Mouse (Mus musculus): ENCODE measurements around the gene Erh.

The Erh gene

GRCm38 (mm10) chr12:80643693-80644505 lies at the start of gene Erh, which contains the start of gene Slc39a9:
Erh (minus strand) TSS chr12:80644341.
Slc39a9 (plus strand) TSS chr12:80643883.
- DNase-seq = peak; percentile 95

- no peak for DNase-seq
These were observed 49.6 kb upstream of the Erh start for GRCm38 (mm10) chr12:80693700-80694099.

GRCm38 (mm10) chr12:80692269-80692972 lies 48.3 kb upstream of the Erh start, which contains the start of gene Plekhd1:
Plekhd1 (plus strand) TSS chr12:80692591.
- peak; percentile 85 for DNase-seq

- DNase-seq = peak; percentile 35
These were observed 47.5 kb upstream of the Erh start for GRCm38 (mm10) chr12:80691671-80692091.

- DNase-seq = no peak
These were observed 45.6 kb upstream of the Erh start for GRCm38 (mm10) chr12:80689696-80690095.

GRCm38 (mm10) chr12:80687788-80688211 lies 43.7 kb upstream of the Erh start:
- DNase-seq = peak; percentile 31

- no peak for DNase-seq
These were observed 40.2 kb upstream of the Erh start for GRCm38 (mm10) chr12:80684316-80684715.

- DNase-seq = no peak
These were observed 39.4 kb upstream of the Erh start for GRCm38 (mm10) chr12:80683554-80683953.

GRCm38 (mm10) chr12:80681340-80681739 lies 37.2 kb upstream of the Erh start:
- peak; percentile 15 for DNase-seq

- peak; percentile 39 for DNase-seq
These were observed 29.0 kb upstream of the Erh start for GRCm38 (mm10) chr12:80673170-80673569.

- DNase-seq = no peak
These were observed 24.2 kb upstream of the Erh start for GRCm38 (mm10) chr12:80668391-80668790.

- DNase-seq = no peak
These were observed 19.8 kb upstream of the Erh start for GRCm38 (mm10) chr12:80663935-80664334.

- DNase-seq = no peak
These were observed 18.2 kb upstream of the Erh start for GRCm38 (mm10) chr12:80662322-80662721.

- no peak for DNase-seq
These were observed 14.5 kb upstream of the Erh start for GRCm38 (mm10) chr12:80658661-80659060.

GRCm38 (mm10) chr12:80654659-80655025 lies 10.5 kb upstream of the Erh start:
- DNase-seq = peak; percentile 10

GRCm38 (mm10) chr12:80653951-80654658 lies 10.0 kb upstream of the Erh start:
- DNase-seq = peak; percentile 60

- no peak for DNase-seq
These were observed 2.2 kb upstream of the Erh start for GRCm38 (mm10) chr12:80646377-80646776.

- no peak for DNase-seq
These were observed 346 bp upstream of the Erh start for GRCm38 (mm10) chr12:80644506-80644868.

GRCm38 (mm10) chr12:80642725-80643692 lies 1.1 kb downstream of the Erh start:
- DNase-seq = peak; percentile 38

GRCm38 (mm10) chr12:80631790-80632189 lies 12.4 kb downstream of the Erh start:
- no peak for DNase-seq

GRCm38 (mm10) chr12:80620501-80620900 lies 23.6 kb downstream of the Erh start:
- DNase-seq = no peak

Data from kidney, adult 11 months (tissue).